Mouse (Mus musculus) WW6 (cell line): ENCODE results near the gene Zbtb25.

ENCODE experiments used
- DNase-seq: peaks from one replicate; pipeline ENCODE4 v3.0.0-alpha.2; 2013; ENCODE audit warnings: low read depth, low spot score

Gene Zbtb25

GRCm38 (mm10) chr12:76369206-76369977 lies at the start of gene Zbtb25:
Gene Zbtb25, minus strand, starts transcription at chr12:76369602.
- DNase-seq, result peak; percentile 65

- no peak for DNase-seq
Measured at GRCm38 (mm10) chr12:76418346-76418745, 48.9 kb upstream of the Zbtb25 start.

GRCm38 (mm10) chr12:76417433-76417854 lies 48.0 kb upstream of the Zbtb25 start, which contains the start of gene Ppp1r36:
Gene Ppp1r36, plus strand, starts transcription at chr12:76417538.
- no peak for DNase-seq

GRCm38 (mm10) chr12:76415383-76416010 lies 46.1 kb upstream of the Zbtb25 start:
- DNase-seq, result no peak

GRCm38 (mm10) chr12:76409166-76409565 lies 39.8 kb upstream of the Zbtb25 start:
- no peak for DNase-seq

- no peak for DNase-seq
Measured at GRCm38 (mm10) chr12:76407184-76407583, 37.8 kb upstream of the Zbtb25 start.

GRCm38 (mm10) chr12:76405971-76406370 lies 36.6 kb upstream of the Zbtb25 start:
- no peak for DNase-seq

- DNase-seq, result no peak
Measured at GRCm38 (mm10) chr12:76405183-76405970, 36.0 kb upstream of the Zbtb25 start.

GRCm38 (mm10) chr12:76404836-76405182 lies 35.4 kb upstream of the Zbtb25 start:
- DNase-seq, result no peak

GRCm38 (mm10) chr12:76403886-76404537 lies 34.6 kb upstream of the Zbtb25 start, which contains the start of gene Hspa2:
Gene Hspa2, plus strand, starts transcription at chr12:76404176.
- DNase-seq, result peak; percentile 90

GRCm38 (mm10) chr12:76402991-76403885 lies 33.8 kb upstream of the Zbtb25 start:
- peak; percentile 77 for DNase-seq

GRCm38 (mm10) chr12:76401674-76402073 lies 32.3 kb upstream of the Zbtb25 start:
- no peak for DNase-seq

GRCm38 (mm10) chr12:76397281-76397680 lies 27.9 kb upstream of the Zbtb25 start:
- no peak for DNase-seq

GRCm38 (mm10) chr12:76392979-76393378 lies 23.6 kb upstream of the Zbtb25 start:
- DNase-seq, result no peak

GRCm38 (mm10) chr12:76391595-76392271 lies 22.3 kb upstream of the Zbtb25 start:
- DNase-seq, result no peak

GRCm38 (mm10) chr12:76388794-76389193 lies 19.4 kb upstream of the Zbtb25 start:
- DNase-seq, result no peak

- no peak for DNase-seq
Measured at GRCm38 (mm10) chr12:76385342-76385741, 15.9 kb upstream of the Zbtb25 start.

GRCm38 (mm10) chr12:76380151-76380550 lies 10.7 kb upstream of the Zbtb25 start:
- no peak for DNase-seq

- no peak for DNase-seq
Measured at GRCm38 (mm10) chr12:76378556-76378955, 9.2 kb upstream of the Zbtb25 start.

GRCm38 (mm10) chr12:76377726-76378125 lies 8.3 kb upstream of the Zbtb25 start:
- no peak for DNase-seq
